Mouse (Mus musculus) hindbrain, embryonic 11.5 days (tissue): ENCODE measurements at regions not wholly inside any gene's neighbourhood (a gene's known extent, or its start where the extent isn't known, plus 50 kb on each side); places are given as distances from the start of the nearest gene placed in this dataset.

ENCODE experiments used
- ATAC-seq: fragments of 200-750 bp; cut with Nextera tagmentation; 2 replicates; pipeline ENCODE4 v1.8.0; 2017; ENCODE audit warnings: mild to moderate bottlenecking, moderate TSS enrichment, moderate library complexity; ENCODE audit not compliant: low FRiP score
- DNase-seq: peaks from one replicate; pipeline ENCODE4 v3.0.0-alpha.2; 2015; ENCODE audit warnings: low spot score
- H3K27ac ChIP-seq: fragments of 300-500 bp; sonication (generic); 2 replicates; pipeline ENCODE4 v1.5.1; 2014; ENCODE audit warnings: mild to moderate bottlenecking, low read depth, low read length
- H3K27me3 ChIP-seq: fragments of 300-500 bp; sonication (generic); 2 replicates; pipeline ENCODE4 v1.6.1; 2014; ENCODE audit warnings: mild to moderate bottlenecking, low read length, moderate library complexity, mixed read lengths; ENCODE audit not compliant: control insufficient read depth, insufficient read depth
- H3K36me3 ChIP-seq: fragments of 300-500 bp; sonication (generic); 2 replicates; pipeline ENCODE4 v1.6.1; 2014; ENCODE audit warnings: mild to moderate bottlenecking, low read length, moderate library complexity, mixed read lengths; ENCODE audit not compliant: control insufficient read depth, insufficient read depth
- H3K4me1 ChIP-seq: fragments of 300-500 bp; sonication (generic); replicated peaks from 2 replicates; pipeline ENCODE4 v1.6.1; 2014; ENCODE audit warnings: low read length, mixed read lengths; ENCODE audit not compliant: control insufficient read depth, insufficient read depth
- H3K4me2 ChIP-seq: fragments of 300-500 bp; sonication (generic); replicated peaks from 2 replicates; pipeline ENCODE4 v1.6.1; 2014; ENCODE audit warnings: mild to moderate bottlenecking, low read depth, low read length
- H3K4me3 ChIP-seq: fragments of 300-500 bp; sonication (generic); 2 replicates; pipeline ENCODE4 v1.5.1; 2014; ENCODE audit warnings: low read depth, low read length
- H3K9ac ChIP-seq: fragments of 300-500 bp; sonication (generic); 2 replicates; pipeline ENCODE4 v1.6.1; 2014; ENCODE audit warnings: low read depth, low read length
- H3K9me3 ChIP-seq: fragments of 300-500 bp; sonication (generic); 2 replicates; pipeline ENCODE4 v1.6.1; 2016; ENCODE audit warnings: low read length; ENCODE audit not compliant: control insufficient read depth
- WGBS: fragments of 180-500 bp; shearing (Covaris S2); extraction: QIAGEN DNeasy Blood & Tissue Kit; methylation state at CpG from one replicate; pipeline ENCODE4 v1.1.7; 2014; 5-methylcytosine and 5-hydroxymethylcytosine counted together

DNA sequence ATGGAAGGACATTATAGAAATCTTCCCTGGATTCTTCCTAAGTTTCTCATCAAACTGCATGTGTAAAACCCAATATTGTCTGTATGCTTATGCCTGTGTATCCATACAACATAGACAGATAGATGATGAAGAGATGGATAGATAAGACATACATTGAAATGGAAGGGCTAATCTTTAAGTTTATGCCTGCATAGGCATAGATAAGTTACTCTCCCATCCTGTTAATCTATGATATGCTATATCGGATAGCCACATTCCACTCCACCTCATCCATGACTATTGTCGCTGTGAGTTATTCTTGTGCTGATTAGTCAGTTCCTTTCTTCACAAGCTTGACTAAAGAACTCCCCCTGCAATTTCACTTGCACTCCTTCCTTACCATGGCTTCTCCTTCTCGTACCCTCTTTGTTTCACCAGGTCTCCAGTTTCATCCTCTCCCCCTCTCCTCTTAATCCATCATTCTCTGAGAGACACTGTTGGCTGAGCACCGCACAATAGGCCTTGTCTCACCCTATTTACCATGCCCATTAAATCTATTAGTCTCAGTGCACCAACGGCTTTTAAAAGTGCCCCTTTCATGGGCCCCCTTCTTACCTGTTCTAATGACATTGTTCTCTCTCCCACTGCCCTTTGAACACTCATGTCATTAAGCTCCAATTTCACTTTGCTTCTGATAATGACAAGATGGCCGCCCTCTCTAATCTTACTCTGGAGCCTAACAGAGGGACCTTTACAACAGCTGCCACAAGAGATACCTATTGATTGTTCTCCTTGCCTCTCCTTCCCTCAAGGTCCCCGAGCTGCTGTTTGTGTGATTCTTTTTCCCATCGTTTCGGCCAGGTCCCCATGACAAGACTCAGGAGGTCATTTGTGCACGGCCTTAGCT, 399.1 kb upstream of the Acvr2a start:
- peak; percentile 58 for ATAC-seq
- Histone ChIP-seq H3K4me3 (no peak overlapping the region), H3K4me2 (no peak overlapping the region), H3K27ac (no peak overlapping the region), H3K9me3 (no peaks in the 10 kb centered on the region), H3K36me3 (no peaks in the 10 kb centered on the region), H3K4me1 (no peaks in the 10 kb centered on the region), H3K9ac (no peak overlapping the region), H3K27me3 (no peaks in the 10 kb centered on the region)
- WGBS: 34% methylated on average over 10 of the region's 10 CpGs
- DNase-seq: peak; percentile 24

DNA sequence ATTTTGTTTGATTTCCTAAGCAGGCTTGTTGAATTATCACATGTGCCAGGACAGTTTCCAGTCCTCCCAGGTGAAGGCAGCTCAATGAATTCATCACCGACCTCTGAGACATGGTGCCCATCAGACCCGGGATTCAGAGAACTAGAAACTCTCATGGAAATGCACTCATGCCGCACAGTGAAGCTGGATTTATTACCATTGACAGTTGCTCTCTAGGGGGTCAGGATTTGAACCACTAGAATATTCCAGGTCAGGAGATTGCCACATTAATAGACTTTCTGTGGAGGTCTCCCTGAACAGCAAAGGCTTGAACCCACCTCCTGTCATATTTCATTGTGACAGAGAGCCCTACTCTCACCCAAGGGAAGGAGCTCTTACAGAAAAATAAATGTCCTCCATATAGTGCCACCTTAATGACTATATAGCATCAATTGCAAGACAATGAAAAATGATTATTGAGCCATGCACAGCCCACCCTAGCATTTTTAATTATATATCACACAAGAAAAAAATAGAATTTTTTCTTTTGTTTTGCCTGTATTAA, 397.6 kb upstream of the Acvr2a start:
- no peak overlapping the region for H3K9ac ChIP-seq
- H3K27me3 ChIP-seq: no peaks in the 10 kb centered on the region
- H3K4me1 ChIP-seq: no peaks in the 10 kb centered on the region
- H3K27ac ChIP-seq: no peak overlapping the region
- WGBS: 53% methylated on average over 3 of the region's 3 CpGs
- no peak overlapping the region for H3K4me2 ChIP-seq
- no peaks in the 10 kb centered on the region for H3K9me3 ChIP-seq
- no peaks in the 10 kb centered on the region for H3K36me3 ChIP-seq
- ATAC-seq (peak; percentile 65), DNase-seq (peak; percentile 20)
- no peak overlapping the region for H3K4me3 ChIP-seq

DNA sequence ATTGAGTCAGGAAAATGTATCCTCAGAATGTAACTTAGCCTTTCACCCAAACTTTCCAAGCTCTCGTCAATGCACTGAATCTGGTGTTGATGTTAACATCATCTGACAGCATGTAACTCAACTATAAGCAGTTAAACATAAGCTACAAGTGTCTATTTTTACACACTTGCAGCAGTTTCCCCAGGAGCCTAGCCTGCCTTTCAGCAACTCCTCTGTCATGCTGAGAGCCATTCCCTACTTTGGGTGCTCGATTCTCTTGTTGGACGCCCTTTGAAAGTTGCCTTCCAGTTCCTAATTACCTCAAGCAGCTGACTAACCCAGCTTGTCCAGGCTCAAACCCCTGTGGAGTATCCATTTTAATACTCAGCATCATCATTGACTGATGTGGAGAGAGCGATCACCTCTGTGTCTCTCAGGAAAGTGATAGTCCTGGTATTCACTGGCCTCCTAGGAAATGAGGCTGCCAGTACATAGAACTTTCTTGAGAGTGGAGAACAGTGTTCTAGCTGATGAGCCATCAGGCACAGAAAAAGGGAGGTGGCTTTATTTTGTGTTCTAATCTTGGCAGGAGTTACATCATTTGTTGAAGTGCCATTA, 396.8 kb upstream of the Acvr2a start:
- WGBS: 54% methylated on average over 4 of the region's 4 CpGs
- Histone ChIP-seq H3K9ac (no peak overlapping the region), H3K27me3 (no peaks in the 10 kb centered on the region), H3K36me3 (no peaks in the 10 kb centered on the region), H3K4me3 (no peak overlapping the region), H3K9me3 (no peaks in the 10 kb centered on the region), H3K4me1 (no peaks in the 10 kb centered on the region), H3K27ac (no peak overlapping the region), H3K4me2 (no peak overlapping the region)
- no peak for ATAC-seq
- DNase-seq: no peak

DNA sequence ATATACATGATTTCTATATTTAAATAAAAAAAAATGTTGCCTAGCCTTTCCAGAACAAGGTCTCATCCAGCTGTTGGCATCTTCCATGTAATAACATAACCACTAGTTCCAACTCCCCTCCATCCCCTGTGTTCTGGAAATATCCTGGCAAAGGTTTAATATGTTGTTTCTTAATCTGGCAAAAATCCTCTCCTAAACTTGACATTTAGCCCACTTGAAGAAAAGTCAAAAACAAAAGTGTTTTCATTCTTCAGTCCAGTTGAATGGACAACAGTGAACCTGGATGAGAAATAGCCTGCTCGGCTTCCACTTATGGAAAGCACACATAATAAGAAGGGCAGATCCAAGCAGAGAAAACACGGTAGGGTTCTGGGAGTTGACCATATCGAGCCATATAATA, 393.1 kb upstream of the Acvr2a start:
- no peak for DNase-seq
- H3K4me2 ChIP-seq: no peak overlapping the region
- H3K27ac ChIP-seq: no peak overlapping the region
- no peaks in the 10 kb centered on the region for H3K36me3 ChIP-seq
- no peak overlapping the region for H3K4me3 ChIP-seq
- no peak overlapping the region for H3K9ac ChIP-seq
- WGBS: 90% methylated on average over 3 of the region's 3 CpGs
- no peaks in the 10 kb centered on the region for H3K9me3 ChIP-seq
- no peaks in the 10 kb centered on the region; the same call in none of the 2 replicates for H3K4me1 ChIP-seq
- H3K27me3 ChIP-seq: no peaks in the 10 kb centered on the region
- no peak for ATAC-seq

DNA sequence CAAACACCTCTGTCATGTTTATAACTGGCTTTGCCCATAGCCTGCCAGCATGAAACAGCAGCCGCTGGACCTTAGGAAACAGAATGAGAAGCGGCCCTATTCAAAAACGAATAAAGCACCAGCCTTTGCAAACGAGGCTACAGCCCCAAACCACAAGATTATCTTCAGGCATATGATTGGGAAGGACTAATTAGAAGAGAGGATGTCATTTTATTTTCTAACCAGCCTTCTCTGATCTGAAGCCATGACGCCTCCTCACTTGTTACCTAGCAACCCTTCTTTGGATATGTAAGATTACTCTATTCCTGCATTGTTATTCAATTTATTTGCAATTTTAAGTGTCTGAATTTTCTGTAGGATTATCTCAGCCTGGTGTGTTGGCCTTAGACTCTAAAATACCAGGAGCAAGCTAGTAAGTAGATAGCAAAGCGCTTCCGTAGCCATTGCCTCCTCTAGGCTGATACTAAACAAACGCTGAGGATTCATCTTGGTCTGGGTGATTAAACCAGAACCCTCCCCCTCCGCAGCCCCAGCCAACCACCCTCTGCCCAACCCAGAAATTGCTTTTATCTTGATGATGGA, 390.0 kb upstream of the Acvr2a start:
- H3K27ac ChIP-seq: no peak overlapping the region
- H3K27me3 ChIP-seq: no peaks in the 10 kb centered on the region
- H3K4me1 ChIP-seq: no peaks in the 10 kb centered on the region; the same call in none of the 2 replicates
- ATAC-seq: peak; percentile 71
- H3K36me3 ChIP-seq: no peaks in the 10 kb centered on the region
- 18% methylated on average over 9 of the region's 9 CpGs for WGBS
- DNase-seq: peak; percentile 48
- H3K4me3 ChIP-seq: no peak overlapping the region
- H3K9me3 ChIP-seq: no peaks in the 10 kb centered on the region
- H3K9ac ChIP-seq: no peak overlapping the region
- no peak overlapping the region; the same call in 1 of the 2 replicates for H3K4me2 ChIP-seq

DNA sequence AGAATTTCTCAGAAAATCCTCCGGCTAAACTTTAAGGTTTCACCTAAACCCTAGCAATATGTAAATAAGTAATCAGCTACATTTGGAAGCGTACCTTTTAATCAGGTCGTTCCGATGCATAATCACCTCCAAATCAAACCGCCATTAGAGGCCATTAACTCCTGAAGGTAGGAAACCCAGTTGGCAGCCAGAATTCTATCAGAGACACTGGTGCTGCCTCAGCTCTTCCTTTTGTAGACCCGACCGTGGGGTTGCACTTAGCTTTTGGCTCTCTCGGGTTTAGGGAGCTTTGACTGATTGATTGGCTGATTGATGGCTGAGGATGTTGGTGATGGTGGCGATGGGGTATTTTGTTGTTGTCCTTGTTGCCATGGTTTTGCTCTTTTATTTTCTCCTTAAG, 389.3 kb upstream of the Acvr2a start:
- no peak overlapping the region for H3K27ac ChIP-seq
- H3K9me3 ChIP-seq: no peaks in the 10 kb centered on the region
- ATAC-seq: peak; percentile 39; the same call in 1 of the 2 replicates
- H3K4me3 ChIP-seq: no peak overlapping the region
- no peaks in the 10 kb centered on the region; the same call in none of the 2 replicates for H3K4me1 ChIP-seq
- no peaks in the 10 kb centered on the region for H3K36me3 ChIP-seq
- peak overlapping the region; percentile 15; the same call in 1 of the 2 replicates for H3K4me2 ChIP-seq
- DNase-seq: peak; percentile 35
- H3K27me3 ChIP-seq: no peaks in the 10 kb centered on the region
- no peak overlapping the region for H3K9ac ChIP-seq
- 19% methylated on average over 9 of the region's 9 CpGs for WGBS

DNA sequence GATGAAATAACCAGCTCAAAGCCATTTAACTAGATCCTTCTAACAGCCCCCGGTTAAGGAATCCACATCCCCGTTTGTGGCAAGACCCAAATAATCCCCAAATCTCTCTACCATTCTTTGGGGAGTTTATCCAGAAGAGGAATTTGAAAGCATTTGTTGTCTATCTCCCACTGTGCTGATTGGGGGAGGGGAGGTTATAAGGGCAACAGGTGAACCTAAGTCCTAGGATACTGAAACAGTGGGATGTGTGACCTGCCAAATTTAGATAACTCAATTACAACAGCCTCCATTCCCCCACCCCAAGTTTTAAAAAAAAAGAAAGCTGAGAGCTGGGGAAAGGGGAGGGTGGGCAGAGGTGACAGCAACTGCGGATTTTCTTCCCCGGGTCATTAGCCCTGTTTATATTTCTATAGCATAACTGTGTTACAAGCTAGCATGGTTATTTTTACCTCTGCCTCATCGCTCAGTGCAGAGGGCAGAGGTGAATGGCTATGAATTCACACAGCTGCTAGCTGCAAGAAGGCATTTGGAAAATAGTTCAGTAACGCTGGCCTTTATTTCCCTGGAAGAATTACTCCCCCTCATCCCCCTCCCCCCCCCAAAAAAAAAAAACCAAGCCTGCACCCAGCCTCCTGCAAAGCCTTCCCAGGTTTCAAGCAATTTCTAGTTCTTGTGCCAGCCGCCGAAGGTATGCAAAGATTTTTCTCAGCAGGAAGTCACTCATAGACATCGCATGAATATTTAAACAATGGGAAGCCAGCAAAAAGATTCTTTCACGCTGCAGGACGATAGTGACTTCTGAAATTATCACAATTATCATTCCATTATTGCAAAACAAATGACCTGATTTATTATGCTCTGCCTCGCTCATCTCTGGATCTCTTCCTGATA, 388.5 kb upstream of the Acvr2a start:
- Histone ChIP-seq H3K27ac (no peak overlapping the region), H3K36me3 (no peaks in the 10 kb centered on the region), H3K4me2 (no peak overlapping the region), H3K27me3 (no peaks in the 10 kb centered on the region), H3K9me3 (no peaks in the 10 kb centered on the region), H3K4me3 (no peak overlapping the region), H3K9ac (no peak overlapping the region), H3K4me1 (no peaks in the 10 kb centered on the region; the same call in none of the 2 replicates)
- peak; percentile 60 for ATAC-seq
- peak; percentile 30 for DNase-seq
- WGBS: 11% methylated on average over 12 of the region's 12 CpGs

DNA sequence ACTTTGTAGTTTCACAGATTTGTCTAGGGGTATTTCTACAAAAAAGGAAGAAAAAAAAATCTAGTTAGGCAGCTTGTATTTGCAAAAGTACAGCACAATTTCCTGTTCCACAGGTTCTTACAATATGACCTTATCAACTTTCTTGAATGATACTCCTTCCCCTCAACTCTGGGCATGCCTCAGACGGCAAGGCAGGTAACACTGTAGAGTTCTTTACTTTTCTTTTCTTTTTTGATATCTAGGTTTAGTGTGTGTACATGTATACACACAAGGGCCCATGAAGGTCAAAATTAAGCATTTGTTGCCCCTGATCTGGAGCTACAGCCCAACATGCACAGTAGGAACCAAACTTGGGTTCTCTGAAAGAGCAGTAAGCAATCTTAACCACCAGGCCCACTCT, 381.4 kb upstream of the Acvr2a start:
- Histone ChIP-seq H3K27me3 (no peaks in the 10 kb centered on the region), H3K36me3 (no peaks in the 10 kb centered on the region), H3K4me2 (no peak overlapping the region), H3K9me3 (no peaks in the 10 kb centered on the region), H3K27ac (no peak overlapping the region), H3K9ac (no peak overlapping the region), H3K4me3 (no peak overlapping the region), H3K4me1 (no peaks in the 10 kb centered on the region)
- no peak for ATAC-seq
- no peak for DNase-seq
- 97% methylated on average over 1 of the region's 1 CpGs for WGBS
